Mouse (Mus musculus) MEL (cell line): Measurements from ENCODE around the gene Cep104.
A peak's percentile ranks its signal among the peaks of the same experiment; 100 is the strongest.

Experiments
- CHD1 ChIP-seq: IDR thresholded peaks from 2 replicates; pipeline ENCODE4 v1.6.1; 2012; ENCODE audit warnings: low read depth, mild to moderate bottlenecking, inconsistent platforms, low read length, improper control_type of control experiment
- CTCF ChIP-seq, 3 experiments: IDR thresholded peaks in 2 of 3; conservative IDR thresholded peaks in 1 of 3; 2 replicates each; pipeline ENCODE4 v1.5.1; 2011 to 2012; ENCODE audit warnings: low read length in 3 of 3, low read depth in 2 of 3, mild to moderate bottlenecking in 2 of 3, improper control_type of control experiment in 1 of 3, inconsistent platforms in 1 of 3, mixed read lengths in 1 of 3, moderate library complexity in 1 of 3; ENCODE audit not compliant: control insufficient read depth in 1 of 3, insufficient read depth in 1 of 3, poor library complexity in 1 of 3, severe bottlenecking in 1 of 3
- ELF1 ChIP-seq: IDR thresholded peaks from 2 replicates; pipeline ENCODE4 v1.6.1; 2014; ENCODE audit warnings: low read depth, mild to moderate bottlenecking, inconsistent platforms, low read length, improper control_type of control experiment, moderate library complexity
- GABPA ChIP-seq: IDR thresholded peaks from 2 replicates; pipeline ENCODE4 v1.6.1; 2012; ENCODE audit warnings: low read depth, mild to moderate bottlenecking, inconsistent platforms, low read length, improper control_type of control experiment, moderate library complexity
- MEF2A ChIP-seq: IDR thresholded peaks from 2 replicates; pipeline ENCODE4 v1.6.1; 2014; ENCODE audit warnings: low read depth, mild to moderate bottlenecking, inconsistent platforms, low read length, improper control_type of control experiment; ENCODE audit not compliant: poor library complexity, insufficient replicate concordance, severe bottlenecking; ENCODE audit errors: extremely low read depth
- MYC ChIP-seq: IDR thresholded peaks from 2 replicates; pipeline ENCODE4 v1.6.1; 2011; ENCODE audit warnings: low read depth, mild to moderate bottlenecking, low read length, improper control_type of control experiment, moderate library complexity
- POLR2A ChIP-seq, 2 experiments: IDR thresholded peaks; 2 replicates each; pipeline ENCODE4 v1.6.1; 2011 to 2012; ENCODE audit warnings: low read length in 2 of 2, mild to moderate bottlenecking in 2 of 2, control low read depth in 1 of 2, improper control_type of control experiment in 1 of 2, low read depth in 1 of 2, moderate library complexity in 1 of 2; ENCODE audit not compliant: control insufficient read depth in 1 of 2, insufficient read depth in 1 of 2, poor library complexity in 1 of 2
- POLR2AphosphoS5 ChIP-seq: IDR thresholded peaks from 2 replicates; pipeline ENCODE4 v1.6.1; 2012; ENCODE audit warnings: low read depth, borderline replicate concordance, mild to moderate bottlenecking, inconsistent platforms, low read length, moderate library complexity, mixed read lengths
- RAD21 ChIP-seq: IDR thresholded peaks from 2 replicates; pipeline ENCODE4 v1.6.1; 2011; ENCODE audit warnings: mild to moderate bottlenecking, low read depth, low read length, improper control_type of control experiment
- SMC3 ChIP-seq: IDR thresholded peaks from 2 replicates; pipeline ENCODE4 v1.6.1; 2011; ENCODE audit warnings: low read depth, low read length, improper control_type of control experiment
- USF2 ChIP-seq, 2 experiments: IDR thresholded peaks; 2 replicates each; pipeline ENCODE4 v1.6.1; 2011 to 2012; ENCODE audit warnings: improper control_type of control experiment in 2 of 2, low read length in 2 of 2, borderline replicate concordance in 1 of 2, inconsistent platforms in 1 of 2, low read depth in 1 of 2, mild to moderate bottlenecking in 1 of 2; ENCODE audit not compliant: insufficient read depth in 1 of 2
- ZC3H11A ChIP-seq: IDR thresholded peaks from 2 replicates; pipeline ENCODE4 v1.6.1; 2012; ENCODE audit warnings: low read depth, mild to moderate bottlenecking, inconsistent platforms, low read length, improper control_type of control experiment
- ZKSCAN1 ChIP-seq: IDR thresholded peaks from 2 replicates; pipeline ENCODE4 v1.6.1; 2012; ENCODE audit warnings: low read depth, mild to moderate bottlenecking, inconsistent platforms, low read length, improper control_type of control experiment, moderate library complexity
- ZNF384 ChIP-seq: IDR thresholded peaks from 2 replicates; pipeline ENCODE4 v1.6.1; 2012; ENCODE audit warnings: low read depth, mild to moderate bottlenecking, inconsistent platforms, low read length, improper control_type of control experiment

DNA sequence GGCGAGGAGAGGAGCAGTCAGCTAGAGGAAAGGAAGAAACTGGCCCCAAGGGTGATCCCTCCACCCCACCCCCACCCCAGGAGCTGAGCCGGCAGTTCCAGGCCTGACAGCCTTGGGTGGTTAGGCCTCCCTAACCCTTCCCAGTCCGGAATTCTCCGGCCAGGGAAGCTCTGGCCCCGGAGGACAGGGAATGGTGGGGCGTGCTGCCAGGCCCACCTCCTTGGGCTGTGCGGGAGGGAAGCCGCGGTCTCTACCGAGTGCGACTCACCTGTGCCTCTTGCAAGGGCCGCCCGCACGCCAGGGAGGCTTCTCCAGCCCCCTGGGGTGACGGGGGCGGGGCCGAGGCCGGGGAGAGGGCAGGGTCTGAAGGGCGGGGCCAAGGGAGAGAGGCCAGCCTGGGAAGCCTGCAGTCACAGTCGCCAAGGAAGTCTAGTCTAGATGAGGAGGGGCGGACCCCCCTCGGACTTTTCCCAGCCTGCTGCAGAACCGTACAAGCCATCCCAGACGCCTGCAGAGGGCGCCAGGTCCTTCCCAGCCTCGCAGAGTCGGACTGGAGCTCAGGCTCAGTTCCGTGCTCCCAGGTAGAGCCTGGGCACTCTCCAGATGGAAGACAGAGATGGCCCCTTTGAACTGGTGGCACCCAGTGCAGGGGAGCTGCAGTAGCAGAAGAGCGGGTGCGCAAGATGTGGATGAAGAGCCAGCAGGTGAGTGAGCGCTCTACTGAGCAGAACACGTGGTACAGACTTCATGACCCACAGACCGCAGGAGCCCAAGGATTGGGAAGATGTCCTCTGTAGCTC, 50.8 kb downstream of the Cep104 start, which contains the start of gene Smim1:
- TF ChIP-seq POLR2A (IDR thresholded peaks at IDR 0.05; ENCODE audit: control insufficient read depth in 1 of 2, insufficient read depth in 1 of 2, low read depth in 1 of 2, low read length in 2 of 2, poor library complexity in 1 of 2): peak in 1 of 2 experiments; percentile 58; a peak in 1 of 4 replicates
- TF ChIP-seq ZNF384: no peak
- no peak for TF ChIP-seq GABPA
- TF ChIP-seq CTCF (IDR thresholded peaks at IDR 0.05 in 2 of 3, conservative IDR thresholded peaks at IDR 0.05 in 1 of 3; ENCODE audit: control insufficient read depth in 1 of 3, insufficient read depth in 1 of 3, low read depth in 2 of 3, low read length in 3 of 3, poor library complexity in 1 of 3, severe bottlenecking in 1 of 3): peak; percentile 58 to 78 (median 73)
- TF ChIP-seq MYC: no peak
- TF ChIP-seq SMC3: no peak; the same call in 1 of the 2 replicates
- TF ChIP-seq ELF1: no peak
- TF ChIP-seq USF2 (IDR thresholded peaks at IDR 0.05; ENCODE audit: borderline replicate concordance in 1 of 2, insufficient read depth in 1 of 2, low read depth in 1 of 2, low read length in 2 of 2): no peak
- TF ChIP-seq CHD1: no peak
- no peak for TF ChIP-seq POLR2AphosphoS5
- TF ChIP-seq MEF2A: no peak
- TF ChIP-seq ZC3H11A: no peak
- peak; percentile 7 for TF ChIP-seq RAD21
- TF ChIP-seq ZKSCAN1: no peak
